Mouse (Mus musculus): ENCODE results near the gene Lypd6. TPM values are rescaled to one million over a fixed set of nuclear protein-coding genes. Genes with fewer than 3 reads are reported as not detected.

The Lypd6 gene
- total and polyA plus RNA-seq, 2 experiments, result 0.06 to 0.09 TPM

DNA sequence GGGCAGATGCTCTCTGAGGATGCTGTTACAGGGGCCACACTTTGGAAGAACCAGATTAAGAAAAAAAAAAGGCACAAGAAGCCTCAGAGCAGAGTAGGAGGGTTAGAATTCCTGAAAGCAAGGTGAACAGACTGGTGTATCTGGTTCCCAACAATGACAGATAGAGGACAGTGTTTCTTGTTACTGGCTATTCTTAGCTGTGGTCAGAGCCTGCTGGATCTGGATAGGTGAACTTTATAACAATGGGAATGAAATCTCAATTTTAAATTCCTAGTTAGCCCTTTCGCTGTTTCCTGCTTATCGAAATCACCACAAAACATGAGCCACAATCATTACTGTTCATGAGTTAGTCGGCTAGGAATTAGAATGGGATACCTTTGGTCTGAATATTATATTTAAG lies 93.8 kb downstream of the Lypd6 start:
- H3K27ac ChIP-seq (replicated peaks; ENCODE audit: insufficient read depth, low read depth, low read length), result no peak overlapping the region
- WGBS, result 93% methylated on average over 3 of the region's 3 CpGs
- no peak for DNase-seq (ENCODE audit: extremely low read depth, low read depth, low spot score)
- H3K4me3 ChIP-seq (ENCODE audit: insufficient read depth, low read depth, low read length), result no peak overlapping the region
- H3K27me3 ChIP-seq (ENCODE audit: control insufficient read depth, insufficient read depth, low read length), result no peaks in the 10 kb centered on the region
- H3K79me2 ChIP-seq (ENCODE audit: control insufficient read depth, insufficient read depth, low read length), result no peaks in the 10 kb centered on the region
- no peaks in the 10 kb centered on the region for H3K4me1 ChIP-seq (ENCODE audit: control insufficient read depth, insufficient read depth, low read length)
- TF ChIP-seq POLR2A (IDR thresholded peaks at IDR 0.05; ENCODE audit: extremely low read depth, insufficient read depth, low read length) (no peak), CTCF (IDR thresholded peaks at IDR 0.05; ENCODE audit: low read depth, low read length) (no peak)
- H3K9ac ChIP-seq (ENCODE audit: low read depth, low read length), result no peak overlapping the region
- no peaks in the 10 kb centered on the region for H3K36me3 ChIP-seq (ENCODE audit: control insufficient read depth, insufficient read depth, low read length)

DNA sequence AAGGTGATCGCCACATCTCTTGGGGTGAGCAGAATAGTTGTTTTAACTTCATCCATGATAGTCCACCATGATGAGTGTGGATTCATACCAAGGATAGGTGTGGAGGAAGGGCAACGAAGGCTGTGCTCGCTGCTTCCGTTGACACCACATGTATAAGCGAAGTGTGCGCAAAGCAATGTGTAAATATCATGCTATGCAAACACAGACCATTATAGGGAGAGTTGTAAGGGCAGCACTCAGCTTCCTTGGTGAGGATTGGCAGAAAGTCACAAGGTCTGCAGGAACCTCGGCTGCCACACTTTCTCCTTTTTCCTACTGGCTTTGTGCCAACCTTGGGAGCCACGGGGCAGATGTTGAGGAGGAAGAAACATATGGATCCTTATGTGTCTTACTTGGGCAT lies 97.4 kb downstream of the Lypd6 start:
- no peak for DNase-seq (ENCODE audit: extremely low read depth, low read depth, low spot score)
- TF ChIP-seq POLR2A (IDR thresholded peaks at IDR 0.05; ENCODE audit: extremely low read depth, insufficient read depth, low read length), result no peak
- no peak for TF ChIP-seq CTCF (IDR thresholded peaks at IDR 0.05; ENCODE audit: low read depth, low read length)
- Histone ChIP-seq H3K79me2 (ENCODE audit: control insufficient read depth, insufficient read depth, low read length) (no peaks in the 10 kb centered on the region), H3K27ac (replicated peaks; ENCODE audit: insufficient read depth, low read depth, low read length) (no peak overlapping the region), H3K4me1 (ENCODE audit: control insufficient read depth, insufficient read depth, low read length) (no peaks in the 10 kb centered on the region), H3K27me3 (ENCODE audit: control insufficient read depth, insufficient read depth, low read length) (no peaks in the 10 kb centered on the region), H3K36me3 (ENCODE audit: control insufficient read depth, insufficient read depth, low read length) (no peaks in the 10 kb centered on the region), H3K4me3 (ENCODE audit: insufficient read depth, low read depth, low read length) (no peak overlapping the region), H3K9ac (ENCODE audit: low read depth, low read length) (no peak overlapping the region)
- WGBS, result 84% methylated on average over 8 of the region's 8 CpGs

DNA sequence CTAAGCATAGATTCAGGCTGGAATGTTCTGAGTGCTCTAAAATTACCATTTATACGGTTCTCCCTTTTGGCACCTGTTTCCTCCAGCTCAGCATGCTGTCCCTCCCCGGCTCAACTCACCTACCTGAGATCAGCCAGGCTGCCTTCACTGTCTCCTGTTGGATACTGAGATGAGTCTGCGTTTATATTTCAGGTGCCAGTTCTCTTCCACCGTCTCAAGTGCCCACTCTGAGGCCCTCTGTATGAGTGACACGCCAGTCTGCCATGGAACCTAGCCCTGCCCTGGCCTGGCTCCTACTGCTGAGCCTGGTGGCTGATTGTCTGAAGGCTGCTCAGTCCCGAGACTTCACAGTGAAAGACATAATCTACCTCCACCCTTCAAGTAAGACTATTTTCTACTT lies 99.0 kb downstream of the Lypd6 start:
- no peak for TF ChIP-seq CTCF (IDR thresholded peaks at IDR 0.05; ENCODE audit: low read depth, low read length)
- no peak for TF ChIP-seq POLR2A (IDR thresholded peaks at IDR 0.05; ENCODE audit: extremely low read depth, insufficient read depth, low read length)
- no peak overlapping the region for H3K9ac ChIP-seq (ENCODE audit: low read depth, low read length)
- WGBS, result 67% methylated on average over 6 of the region's 6 CpGs
- H3K27ac ChIP-seq (replicated peaks; ENCODE audit: insufficient read depth, low read depth, low read length), result no peak overlapping the region
- no peak overlapping the region for H3K4me3 ChIP-seq (ENCODE audit: insufficient read depth, low read depth, low read length)
- no peaks in the 10 kb centered on the region for H3K4me1 ChIP-seq (ENCODE audit: control insufficient read depth, insufficient read depth, low read length)
- H3K36me3 ChIP-seq (ENCODE audit: control insufficient read depth, insufficient read depth, low read length), result no peaks in the 10 kb centered on the region
- no peaks in the 10 kb centered on the region for H3K27me3 ChIP-seq (ENCODE audit: control insufficient read depth, insufficient read depth, low read length)
- no peaks in the 10 kb centered on the region for H3K79me2 ChIP-seq (ENCODE audit: control insufficient read depth, insufficient read depth, low read length)
- DNase-seq (ENCODE audit: extremely low read depth, low read depth, low spot score), result no peak

DNA sequence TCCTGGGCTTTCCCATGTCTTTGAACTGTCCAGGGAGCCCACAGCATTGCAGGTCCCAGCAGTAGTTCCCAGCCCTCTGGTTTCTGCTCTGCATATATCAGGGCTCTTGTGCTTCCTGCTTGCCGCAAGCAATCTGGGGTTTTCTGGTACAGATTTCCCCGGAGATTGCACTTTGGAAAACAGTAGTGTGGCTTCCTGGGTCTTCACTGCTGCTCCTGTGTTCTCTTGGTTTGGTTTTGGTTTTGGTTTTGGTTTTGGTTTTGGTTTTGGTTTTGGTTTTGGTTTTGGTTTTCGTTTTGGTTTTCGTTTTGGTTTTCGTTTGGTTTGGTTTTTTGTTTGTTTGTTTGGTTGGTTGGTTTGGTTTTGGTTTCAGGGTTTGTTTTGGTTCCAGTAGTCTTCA lies 99.9 kb downstream of the Lypd6 start:
- Histone ChIP-seq H3K9ac (ENCODE audit: low read depth, low read length) (no peak overlapping the region), H3K79me2 (ENCODE audit: control insufficient read depth, insufficient read depth, low read length) (no peaks in the 10 kb centered on the region), H3K4me3 (ENCODE audit: insufficient read depth, low read depth, low read length) (no peak overlapping the region), H3K27me3 (ENCODE audit: control insufficient read depth, insufficient read depth, low read length) (no peaks in the 10 kb centered on the region), H3K4me1 (ENCODE audit: control insufficient read depth, insufficient read depth, low read length) (no peaks in the 10 kb centered on the region), H3K27ac (replicated peaks; ENCODE audit: insufficient read depth, low read depth, low read length) (no peak overlapping the region), H3K36me3 (ENCODE audit: control insufficient read depth, insufficient read depth, low read length) (no peaks in the 10 kb centered on the region)
- TF ChIP-seq POLR2A (IDR thresholded peaks at IDR 0.05; ENCODE audit: extremely low read depth, insufficient read depth, low read length), result no peak
- TF ChIP-seq CTCF (IDR thresholded peaks at IDR 0.05; ENCODE audit: low read depth, low read length), result no peak
- no peak for DNase-seq (ENCODE audit: extremely low read depth, low read depth, low spot score)
- WGBS, result 71% methylated on average over 5 of the region's 5 CpGs

DNA sequence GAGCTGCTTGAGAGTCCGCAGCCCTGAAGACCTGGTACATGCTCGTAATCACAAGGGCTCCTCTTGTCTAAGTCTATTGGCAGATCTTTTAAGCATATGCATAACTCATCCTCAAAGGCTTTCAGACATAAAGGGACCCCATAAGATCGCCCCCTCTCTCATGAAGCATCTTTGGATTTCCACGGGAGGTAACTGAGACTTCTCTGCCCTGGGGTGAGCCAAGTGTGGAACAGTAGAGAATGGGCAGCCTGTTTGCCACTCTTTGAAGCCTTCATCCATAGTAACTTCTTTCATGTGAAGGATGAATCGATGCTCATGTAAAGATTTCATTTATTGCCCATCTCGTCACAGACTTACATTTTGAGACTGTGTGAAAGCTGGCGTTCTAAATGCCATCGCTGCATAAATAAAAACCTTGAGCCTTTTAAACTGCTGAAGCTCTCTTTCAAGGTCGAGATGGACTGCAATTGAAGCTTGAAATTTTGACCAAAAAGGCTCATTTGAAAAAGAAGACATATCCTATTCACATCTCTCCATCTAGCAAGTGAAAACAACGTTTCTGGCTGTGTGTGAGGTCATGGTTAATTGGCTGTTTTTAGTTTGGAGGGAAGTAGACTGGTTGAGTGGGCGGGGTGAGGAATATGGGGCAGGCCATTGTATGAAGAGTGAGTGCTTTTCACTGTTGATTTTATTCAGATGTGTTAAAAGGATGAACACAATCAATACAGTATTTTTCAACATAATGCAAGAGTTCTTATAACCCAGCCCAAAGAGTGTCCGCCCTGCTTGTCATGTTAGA lies 107.7 kb downstream of the Lypd6 start:
- Histone ChIP-seq H3K27me3 (ENCODE audit: control insufficient read depth, insufficient read depth, low read length) (no peaks in the 10 kb centered on the region), H3K36me3 (ENCODE audit: control insufficient read depth, insufficient read depth, low read length) (no peaks in the 10 kb centered on the region), H3K27ac (replicated peaks; ENCODE audit: insufficient read depth, low read depth, low read length) (no peak overlapping the region), H3K4me1 (ENCODE audit: control insufficient read depth, insufficient read depth, low read length) (no peaks in the 10 kb centered on the region), H3K4me3 (ENCODE audit: insufficient read depth, low read depth, low read length) (no peak overlapping the region), H3K9ac (ENCODE audit: low read depth, low read length) (no peak overlapping the region), H3K79me2 (ENCODE audit: control insufficient read depth, insufficient read depth, low read length) (no peaks in the 10 kb centered on the region)
- WGBS, result 85% methylated on average over 12 of the region's 12 CpGs
- no peak for DNase-seq (ENCODE audit: extremely low read depth, low read depth, low spot score)
- TF ChIP-seq POLR2A (IDR thresholded peaks at IDR 0.05; ENCODE audit: extremely low read depth, insufficient read depth, low read length) (no peak), CTCF (IDR thresholded peaks at IDR 0.05; ENCODE audit: low read depth, low read length) (no peak)

DNA sequence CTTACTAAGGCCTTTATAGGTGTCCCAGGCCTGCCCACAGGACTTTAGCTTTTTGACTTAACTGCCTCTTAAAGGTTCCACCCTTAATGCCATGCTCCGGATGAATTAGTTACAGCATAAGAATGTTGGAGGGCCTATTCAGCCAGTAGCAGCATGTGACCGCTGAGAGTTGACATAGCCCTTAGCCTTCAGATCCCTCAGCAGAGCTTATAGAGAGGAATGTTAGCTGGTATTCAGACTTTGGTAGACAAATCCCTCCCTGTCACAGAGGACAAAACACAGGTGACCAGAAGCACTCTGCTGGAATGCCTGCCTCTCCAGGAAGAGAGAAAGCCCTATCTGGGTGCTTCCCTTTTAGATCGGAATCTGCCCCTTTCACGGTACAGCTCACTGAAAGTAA lies 109.5 kb downstream of the Lypd6 start:
- no peaks in the 10 kb centered on the region for H3K4me1 ChIP-seq (ENCODE audit: control insufficient read depth, insufficient read depth, low read length)
- H3K27ac ChIP-seq (replicated peaks; ENCODE audit: insufficient read depth, low read depth, low read length), result no peak overlapping the region
- TF ChIP-seq POLR2A (IDR thresholded peaks at IDR 0.05; ENCODE audit: extremely low read depth, insufficient read depth, low read length) (no peak), CTCF (IDR thresholded peaks at IDR 0.05; ENCODE audit: low read depth, low read length) (no peak)
- no peaks in the 10 kb centered on the region for H3K79me2 ChIP-seq (ENCODE audit: control insufficient read depth, insufficient read depth, low read length)
- H3K36me3 ChIP-seq (ENCODE audit: control insufficient read depth, insufficient read depth, low read length), result no peaks in the 10 kb centered on the region
- WGBS, result 68% methylated on average over 4 of the region's 4 CpGs
- DNase-seq (ENCODE audit: extremely low read depth, low read depth, low spot score), result no peak
- H3K27me3 ChIP-seq (ENCODE audit: control insufficient read depth, insufficient read depth, low read length), result no peaks in the 10 kb centered on the region
- no peak overlapping the region for H3K4me3 ChIP-seq (ENCODE audit: insufficient read depth, low read depth, low read length)
- no peak overlapping the region for H3K9ac ChIP-seq (ENCODE audit: low read depth, low read length)
